Mouse (Mus musculus) liver, postnatal 0 days (tissue): ENCODE data around the gene Ppib.

Source experiments
- CTCF ChIP-seq: sonication (generic); IDR thresholded peaks from 2 replicates; pipeline ENCODE4 v1.5.1; 2016; ENCODE audit warnings: antibody characterized with exemption, low read depth
- EP300 ChIP-seq: IDR thresholded peaks from 2 replicates; pipeline ENCODE4 v1.6.1; 2016; ENCODE audit warnings: antibody characterized with exemption, low read depth, mild to moderate bottlenecking

- no peak for TF ChIP-seq CTCF
- 0 out of 2 replicates have a peak, but pooled peaks have one; percentile 14 for TF ChIP-seq EP300
Observed at GRCm38 (mm10) chr9:66114341-66114740, 54.3 kb downstream of the Ppib start.
